Mouse (Mus musculus): ENCODE measurements around the gene Vmn1r85.
A peak's percentile ranks its signal among the peaks of the same experiment; 100 is the strongest.
"Not testable (repeated sequence)": the region's sequence is repeated elsewhere in the genome, so short reads cannot be mapped to it uniquely, and the experiment has no call there.

The Vmn1r85 gene

GRCm38 (mm10) chr7:13095073-13095472, at the start of gene Vmn1r85:
Gene Vmn1r85 (minus strand): TSS chr7:13095173.
- no peak for DNase-seq (ENCODE audit: low spot score)

GRCm38 (mm10) chr7:13140057-13140456, 45.1 kb upstream of the Vmn1r85 start, which contains the start of gene Vmn1r87:
Gene Vmn1r87 (minus strand): TSS chr7:13140157.
- no peak for DNase-seq (ENCODE audit: low spot score)

- no peak for DNase-seq (ENCODE audit: low spot score)
These were observed 42.4 kb upstream of the Vmn1r85 start for GRCm38 (mm10) chr7:13137340-13137739.

GRCm38 (mm10) chr7:13131856-13132255, 36.9 kb upstream of the Vmn1r85 start:
- DNase-seq (ENCODE audit: low spot score) = no peak

- DNase-seq (ENCODE audit: low spot score) = not testable (repeated sequence)
These were observed 28.7 kb upstream of the Vmn1r85 start for GRCm38 (mm10) chr7:13123554-13124153.

GRCm38 (mm10) chr7:13119817-13120216, 24.8 kb upstream of the Vmn1r85 start, which contains the start of gene Vmn1r86:
Gene Vmn1r86 (minus strand): TSS chr7:13119917.
- no peak for DNase-seq (ENCODE audit: low spot score)

- DNase-seq (ENCODE audit: low spot score) = no peak
These were observed 22.7 kb downstream of the Vmn1r85 start for GRCm38 (mm10) chr7:13072293-13072692.

- DNase-seq (ENCODE audit: low spot score) = not testable (repeated sequence)
These were observed 31.6 kb downstream of the Vmn1r85 start for GRCm38 (mm10) chr7:13063399-13063798.

GRCm38 (mm10) chr7:13059536-13059935, 35.4 kb downstream of the Vmn1r85 start:
- no peak for DNase-seq (ENCODE audit: low spot score)

GRCm38 (mm10) chr7:13056913-13057700, 37.9 kb downstream of the Vmn1r85 start:
- DNase-seq (ENCODE audit: low spot score) = no peak

GRCm38 (mm10) chr7:13054287-13055010, 40.5 kb downstream of the Vmn1r85 start, which contains the start of gene Mzf1:
Gene Mzf1 (minus strand): TSS chr7:13054764.
- DNase-seq (ENCODE audit: low spot score) = peak; percentile 94

- DNase-seq (ENCODE audit: low spot score) = no peak
These were observed 41.0 kb downstream of the Vmn1r85 start for GRCm38 (mm10) chr7:13053961-13054286.

GRCm38 (mm10) chr7:13053501-13053900, 41.5 kb downstream of the Vmn1r85 start:
- DNase-seq (ENCODE audit: low spot score) = no peak

- no peak for DNase-seq (ENCODE audit: low spot score)
These were observed 42.0 kb downstream of the Vmn1r85 start for GRCm38 (mm10) chr7:13053001-13053400.

GRCm38 (mm10) chr7:13046084-13046483, 48.9 kb downstream of the Vmn1r85 start:
- DNase-seq (ENCODE audit: low spot score) = peak; percentile 70

- DNase-seq (ENCODE audit: low spot score) = no peak
These were observed 50.7 kb downstream of the Vmn1r85 start for GRCm38 (mm10) chr7:13044254-13044625.

- no peak for DNase-seq (ENCODE audit: low spot score)
These were observed 51.3 kb downstream of the Vmn1r85 start for GRCm38 (mm10) chr7:13043445-13044253.

- DNase-seq (ENCODE audit: low spot score) = no peak
These were observed 51.9 kb downstream of the Vmn1r85 start for GRCm38 (mm10) chr7:13043120-13043444.

GRCm38 (mm10) chr7:13042511-13042910, 52.5 kb downstream of the Vmn1r85 start:
- DNase-seq (ENCODE audit: low spot score) = no peak

- DNase-seq (ENCODE audit: low spot score) = no peak
These were observed 53.7 kb downstream of the Vmn1r85 start for GRCm38 (mm10) chr7:13041256-13041655.

GRCm38 (mm10) chr7:13039181-13039580, 55.8 kb downstream of the Vmn1r85 start:
- no peak for DNase-seq (ENCODE audit: low spot score)

GRCm38 (mm10) chr7:13038621-13039169, 56.3 kb downstream of the Vmn1r85 start:
- DNase-seq (ENCODE audit: low spot score) = no peak

Data from T-cell, adult 2 months (primary cell).